Mouse (Mus musculus): ENCODE results near the gene Acsbg2. TPM values are rescaled to one million over a fixed set of nuclear protein-coding genes. Genes with fewer than 3 reads are reported as not detected.
"Not testable (repeated sequence)": the region's sequence is repeated elsewhere in the genome, so short reads cannot be mapped to it uniquely, and the experiment has no call there.

Gene Acsbg2
- polyA plus RNA-seq (2016; fragmentation: Nextera tagmentation; extraction: Ambion mirVana): not detected in 2 replicates

DNA sequence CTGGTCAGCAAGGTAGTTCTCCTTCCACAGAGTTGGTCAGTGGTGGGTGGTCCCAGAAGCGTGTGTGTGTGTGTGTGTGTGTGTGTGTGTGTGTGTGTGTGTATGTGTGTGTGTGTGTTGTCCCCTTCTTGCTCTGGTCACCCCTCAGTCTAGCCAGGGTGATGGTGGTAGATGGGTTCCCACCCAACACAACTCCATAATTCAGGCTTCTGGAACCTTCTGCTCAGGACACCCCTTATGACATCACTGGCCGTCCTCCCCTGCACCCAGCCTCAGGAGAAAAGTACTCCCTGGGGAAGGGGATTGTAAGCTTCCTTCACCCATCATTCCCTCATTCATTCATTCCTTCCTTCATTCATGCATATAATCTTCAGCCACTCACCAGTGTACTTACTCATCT is at the start of gene Acsbg2:
TSS of gene Acsbg2 (minus strand) at position 211 of the 400 bp plus-strand sequence.
- Histone ChIP-seq H3K9ac (replicated peaks) (no peak within 1 kb of the TSS), H3K36me3 (no peaks in the 10 kb centered on the region), H3K27me3 (no peaks in the 10 kb centered on the region; the same call in 1 of the 2 replicates), H3K4me3 (replicated peaks) (no peak within 1 kb of the TSS), H3K4me2 (no peak within 1 kb of the TSS), H3K9me3 (no peaks in the 10 kb centered on the region), H3K27ac (no peak within 1 kb of the TSS), H3K4me1 (replicated peaks) (no peaks in the 10 kb centered on the region)
- ATAC-seq (ENCODE audit: insufficient number of reproducible peaks, insufficient read depth, low FRiP score, low TSS enrichment, low read depth): no peak
- 62% methylated on average over 1 of the region's 2 CpGs for WGBS

DNA sequence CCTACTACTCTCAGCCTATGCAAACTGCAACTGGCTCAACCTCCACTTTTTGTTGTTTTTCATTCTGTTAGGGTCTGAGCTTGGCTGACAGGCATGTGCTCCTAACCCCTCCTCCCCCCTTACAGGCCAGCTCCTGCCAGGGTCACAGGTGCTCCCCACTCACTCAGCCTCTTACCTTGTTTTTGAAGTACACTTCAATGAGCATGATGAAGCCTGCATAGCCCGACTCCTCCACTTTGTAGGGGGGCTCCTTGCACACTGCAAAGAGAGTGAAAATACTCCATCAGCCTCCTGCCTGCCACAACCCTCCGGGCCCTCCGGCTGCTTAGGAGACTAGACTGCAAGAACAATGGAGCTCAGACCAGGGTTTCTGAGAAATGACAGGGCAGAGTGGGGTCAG is 45.5 kb upstream of the Acsbg2 start:
- H3K36me3 ChIP-seq: peaks cover 96% of the 10 kb centered on the region
- no peak for ATAC-seq (ENCODE audit: insufficient number of reproducible peaks, insufficient read depth, low FRiP score, low TSS enrichment, low read depth)
- no peak overlapping the region for H3K9ac ChIP-seq (replicated peaks)
- no peak overlapping the region for H3K4me2 ChIP-seq
- no peak overlapping the region for H3K27ac ChIP-seq
- no peak overlapping the region for H3K4me3 ChIP-seq (replicated peaks)
- no peaks in the 10 kb centered on the region for H3K27me3 ChIP-seq
- H3K4me1 ChIP-seq (replicated peaks): no peaks in the 10 kb centered on the region
- no peaks in the 10 kb centered on the region for H3K9me3 ChIP-seq
- 92% methylated on average over 3 of the region's 3 CpGs for WGBS

DNA sequence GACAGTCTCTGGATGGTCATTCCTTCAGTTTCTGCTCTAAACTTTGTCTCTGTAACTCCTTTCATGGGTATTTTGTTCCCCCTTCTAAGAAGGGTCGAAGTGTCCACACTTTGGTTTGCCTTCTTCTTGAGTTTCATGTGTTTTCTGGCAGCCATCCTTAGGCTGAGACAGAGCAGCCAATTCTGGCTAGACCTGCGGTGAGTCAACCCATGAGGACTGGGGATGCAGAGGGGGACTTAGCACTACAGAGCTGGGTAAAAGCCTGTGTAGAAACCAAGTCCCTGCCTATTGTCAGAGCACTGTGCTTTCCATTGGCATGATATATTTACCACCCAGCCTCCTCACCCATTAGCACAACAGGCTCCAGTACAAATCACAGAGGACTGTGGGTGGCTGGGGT is 42.9 kb upstream of the Acsbg2 start:
- no peak for ATAC-seq (ENCODE audit: insufficient number of reproducible peaks, insufficient read depth, low FRiP score, low TSS enrichment, low read depth)
- H3K36me3 ChIP-seq: peaks cover 98% of the 10 kb centered on the region
- H3K4me3 ChIP-seq (replicated peaks): no peak overlapping the region
- no peak overlapping the region for H3K4me2 ChIP-seq
- no peaks in the 10 kb centered on the region for H3K27me3 ChIP-seq
- H3K4me1 ChIP-seq (replicated peaks): no peaks in the 10 kb centered on the region
- H3K9ac ChIP-seq (replicated peaks): no peak overlapping the region
- no peaks in the 10 kb centered on the region for H3K9me3 ChIP-seq
- no peak overlapping the region for H3K27ac ChIP-seq
- 96% methylated on average over 2 of the region's 2 CpGs for WGBS

DNA sequence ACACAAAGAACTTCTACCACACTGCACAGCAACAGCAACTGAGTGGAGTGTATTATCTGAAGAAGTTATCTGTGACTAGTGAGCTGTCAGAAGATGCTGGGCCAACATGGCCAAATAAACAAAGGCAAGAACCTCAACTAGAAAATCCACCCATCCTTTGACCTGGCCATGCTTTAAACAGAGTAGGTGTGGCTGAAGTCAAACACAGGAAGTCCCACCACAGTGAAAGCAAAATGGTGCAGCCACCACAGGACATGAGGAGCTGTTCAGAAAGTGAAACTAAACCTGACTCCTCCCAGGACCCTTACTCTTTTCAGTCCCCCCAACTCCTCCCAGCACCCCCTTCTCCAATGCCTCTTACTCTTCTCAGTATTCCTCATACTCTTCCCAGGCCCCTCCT is 39.2 kb upstream of the Acsbg2 start:
- H3K9ac ChIP-seq (replicated peaks): no peak overlapping the region
- ATAC-seq (ENCODE audit: insufficient number of reproducible peaks, insufficient read depth, low FRiP score, low TSS enrichment, low read depth): no peak
- no peaks in the 10 kb centered on the region for H3K4me1 ChIP-seq (replicated peaks)
- H3K36me3 ChIP-seq: peaks cover 98% of the 10 kb centered on the region
- H3K4me2 ChIP-seq: no peak overlapping the region
- H3K27ac ChIP-seq: no peak overlapping the region
- H3K27me3 ChIP-seq: no peaks in the 10 kb centered on the region
- no peak overlapping the region for H3K4me3 ChIP-seq (replicated peaks)
- no peaks in the 10 kb centered on the region for H3K9me3 ChIP-seq

DNA sequence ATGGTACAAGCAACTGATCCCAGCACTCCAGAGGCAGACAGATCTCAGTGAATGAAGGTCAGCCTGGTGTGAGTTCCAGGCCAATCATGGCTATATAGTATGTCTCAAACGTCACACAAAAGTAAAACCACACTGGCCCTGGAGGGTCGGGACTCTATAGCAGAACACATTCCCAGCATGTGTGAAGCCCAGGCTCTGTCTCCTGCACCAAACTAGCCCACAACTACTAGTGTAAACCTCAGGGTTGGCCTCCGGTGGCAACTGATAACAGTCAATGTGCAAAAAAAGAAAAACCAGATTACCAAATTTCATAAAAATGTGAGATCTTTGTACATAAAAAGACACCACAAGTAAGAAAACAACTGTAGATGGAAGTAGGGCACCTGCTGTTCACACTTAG is 38.8 kb upstream of the Acsbg2 start:
- Histone ChIP-seq H3K36me3 (peaks cover 98% of the 10 kb centered on the region), H3K4me1 (replicated peaks) (no peaks in the 10 kb centered on the region)
- WGBS: 90% methylated on average over 3 of the region's 3 CpGs

DNA sequence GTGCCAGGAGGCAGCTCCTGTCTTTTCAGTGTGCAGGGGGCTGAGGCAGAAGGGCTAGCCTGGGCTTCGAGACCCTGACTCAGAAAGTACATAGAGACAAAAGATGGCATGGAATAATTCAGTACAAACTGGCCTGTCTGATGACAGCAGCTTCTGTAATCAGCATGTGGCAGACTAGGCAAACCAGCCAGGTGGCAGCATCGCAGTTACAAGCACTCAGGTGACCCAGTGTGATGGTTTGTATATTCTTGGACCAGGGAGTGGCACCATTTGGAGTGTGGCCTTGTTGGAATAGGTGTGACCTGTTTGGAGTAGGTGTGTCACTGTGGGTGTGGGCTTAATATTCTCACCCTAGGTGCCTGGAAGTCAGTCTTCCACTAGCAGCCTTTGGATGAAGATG is 35.5 kb upstream of the Acsbg2 start:
- not testable (repeated sequence) for H3K4me1 ChIP-seq (replicated peaks); H3K27ac ChIP-seq; H3K27me3 ChIP-seq; H3K9me3 ChIP-seq; H3K4me3 ChIP-seq (replicated peaks); H3K9ac ChIP-seq (replicated peaks); H3K4me2 ChIP-seq; ATAC-seq (ENCODE audit: insufficient number of reproducible peaks, insufficient read depth, low FRiP score, low TSS enrichment, low read depth)
- peaks cover 100% of the 10 kb centered on the region for H3K36me3 ChIP-seq
- WGBS: 94% methylated on average over 2 of the region's 2 CpGs

More for the DNA sequence above, 38.8 kb upstream of the Acsbg2 start:
- H3K9ac ChIP-seq (replicated peaks): no peak overlapping the region
- H3K27ac ChIP-seq: no peak overlapping the region
- H3K4me2 ChIP-seq: no peak overlapping the region
- no peaks in the 10 kb centered on the region for H3K27me3 ChIP-seq
- no peaks in the 10 kb centered on the region for H3K9me3 ChIP-seq
- H3K4me3 ChIP-seq (replicated peaks): no peak overlapping the region
- ATAC-seq (ENCODE audit: insufficient number of reproducible peaks, insufficient read depth, low FRiP score, low TSS enrichment, low read depth): no peak

DNA sequence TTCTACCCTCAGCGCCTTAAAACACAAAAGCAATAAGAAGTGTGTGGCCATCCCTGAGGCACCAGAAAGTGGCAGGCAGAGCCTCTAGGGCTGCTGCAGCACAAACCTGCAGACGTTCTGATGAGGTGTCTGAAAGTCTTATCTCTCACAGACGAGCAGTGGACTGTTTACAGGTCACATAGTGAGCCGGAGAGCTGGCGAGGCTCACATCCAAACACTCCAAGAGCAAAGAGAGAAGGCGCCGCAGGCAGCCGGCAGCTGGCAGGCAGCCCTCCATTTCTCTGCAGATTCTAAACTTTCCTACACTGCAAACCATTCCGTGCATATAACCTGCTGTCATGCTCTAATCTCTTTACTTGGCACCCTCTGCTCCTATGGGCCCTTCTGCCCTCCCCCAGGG is 33.6 kb upstream of the Acsbg2 start:
- no peaks in the 10 kb centered on the region for H3K4me1 ChIP-seq (replicated peaks)
- no peak overlapping the region for H3K4me2 ChIP-seq
- WGBS: 83% methylated on average over 9 of the region's 9 CpGs
- no peak for ATAC-seq (ENCODE audit: insufficient number of reproducible peaks, insufficient read depth, low FRiP score, low TSS enrichment, low read depth)
- H3K9ac ChIP-seq (replicated peaks): no peak overlapping the region
- H3K4me3 ChIP-seq (replicated peaks): no peak overlapping the region
- no peaks in the 10 kb centered on the region for H3K9me3 ChIP-seq
- H3K27ac ChIP-seq: no peak overlapping the region
- H3K27me3 ChIP-seq: no peaks in the 10 kb centered on the region
- H3K36me3 ChIP-seq: peaks cover 99% of the 10 kb centered on the region

DNA sequence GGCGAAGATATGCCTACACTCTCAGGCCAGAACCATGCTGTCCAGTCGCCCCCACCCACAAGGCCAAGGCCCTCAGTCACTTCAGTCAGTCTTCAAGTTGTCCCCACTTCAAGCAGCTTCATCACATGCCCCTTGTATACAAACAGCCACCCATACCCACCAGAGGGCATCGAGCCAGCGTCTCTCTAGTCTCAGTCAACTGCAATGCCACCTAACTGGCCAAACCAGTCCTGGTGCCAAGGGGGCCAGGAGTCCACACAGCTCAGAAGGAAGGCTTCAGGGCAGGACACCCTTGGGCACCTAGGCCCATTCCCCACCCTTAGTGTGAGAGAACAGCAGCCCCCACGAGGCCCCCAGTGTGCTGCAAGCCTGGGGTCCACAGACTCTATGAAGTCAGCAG is 32.8 kb upstream of the Acsbg2 start:
- no peaks in the 10 kb centered on the region for H3K4me1 ChIP-seq (replicated peaks)
- no peak for ATAC-seq (ENCODE audit: insufficient number of reproducible peaks, insufficient read depth, low FRiP score, low TSS enrichment, low read depth)
- H3K4me2 ChIP-seq: no peak overlapping the region
- 91% methylated on average over 5 of the region's 5 CpGs for WGBS
- H3K27me3 ChIP-seq: no peaks in the 10 kb centered on the region
- H3K36me3 ChIP-seq: peaks cover 99% of the 10 kb centered on the region
- no peak overlapping the region for H3K4me3 ChIP-seq (replicated peaks)
- no peaks in the 10 kb centered on the region for H3K9me3 ChIP-seq
- H3K9ac ChIP-seq (replicated peaks): no peak overlapping the region
- no peak overlapping the region for H3K27ac ChIP-seq

DNA sequence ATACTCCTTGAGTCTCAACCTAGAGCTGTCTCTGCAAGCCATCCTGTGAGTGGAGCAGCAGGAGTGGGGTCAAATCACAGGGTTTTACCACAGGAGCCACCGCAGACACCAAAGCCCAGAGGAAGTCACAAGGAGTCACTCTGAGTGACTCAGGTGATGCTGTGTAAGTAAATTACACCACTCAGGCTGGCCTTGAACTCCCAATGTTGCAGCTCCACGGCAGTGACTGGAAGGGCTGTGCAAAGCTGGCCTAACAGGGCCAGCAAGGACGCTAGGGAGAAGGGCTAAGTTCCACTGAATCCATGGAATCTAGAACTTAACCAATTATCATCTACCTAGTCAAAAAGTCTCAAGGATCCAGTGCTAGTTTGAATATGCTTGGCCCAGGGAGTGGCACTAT is 31.9 kb upstream of the Acsbg2 start:
- no peak for ATAC-seq (ENCODE audit: insufficient number of reproducible peaks, insufficient read depth, low FRiP score, low TSS enrichment, low read depth)
- Histone ChIP-seq H3K27ac (no peak overlapping the region), H3K9ac (replicated peaks) (no peak overlapping the region), H3K4me2 (no peak overlapping the region), H3K9me3 (no peaks in the 10 kb centered on the region), H3K27me3 (no peaks in the 10 kb centered on the region), H3K4me1 (replicated peaks) (no peaks in the 10 kb centered on the region), H3K36me3 (peaks cover 99% of the 10 kb centered on the region), H3K4me3 (replicated peaks) (no peak overlapping the region)
- 90% methylated on average over 3 of the region's 3 CpGs for WGBS

DNA sequence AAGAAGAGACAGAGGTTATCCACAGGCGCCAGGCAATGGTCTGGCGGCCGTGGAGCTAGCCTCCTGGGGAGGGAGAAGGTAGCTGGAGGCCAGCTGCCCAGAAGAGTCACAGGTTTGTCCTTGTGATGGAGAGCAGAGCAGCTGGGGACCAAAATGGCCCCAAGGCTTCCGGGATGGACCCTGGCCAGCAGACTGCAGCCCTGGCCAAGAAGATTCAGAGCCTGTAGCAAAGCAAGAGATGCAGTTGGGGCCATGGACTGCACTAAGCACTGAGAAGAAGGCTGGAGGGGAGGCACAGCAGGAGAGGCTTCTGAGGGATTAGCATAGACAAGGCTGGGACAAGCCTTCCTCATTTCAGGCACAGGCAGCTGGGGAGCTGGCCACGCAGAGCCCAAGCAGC is 28.5 kb upstream of the Acsbg2 start:
- H3K27me3 ChIP-seq: no peaks in the 10 kb centered on the region

DNA sequence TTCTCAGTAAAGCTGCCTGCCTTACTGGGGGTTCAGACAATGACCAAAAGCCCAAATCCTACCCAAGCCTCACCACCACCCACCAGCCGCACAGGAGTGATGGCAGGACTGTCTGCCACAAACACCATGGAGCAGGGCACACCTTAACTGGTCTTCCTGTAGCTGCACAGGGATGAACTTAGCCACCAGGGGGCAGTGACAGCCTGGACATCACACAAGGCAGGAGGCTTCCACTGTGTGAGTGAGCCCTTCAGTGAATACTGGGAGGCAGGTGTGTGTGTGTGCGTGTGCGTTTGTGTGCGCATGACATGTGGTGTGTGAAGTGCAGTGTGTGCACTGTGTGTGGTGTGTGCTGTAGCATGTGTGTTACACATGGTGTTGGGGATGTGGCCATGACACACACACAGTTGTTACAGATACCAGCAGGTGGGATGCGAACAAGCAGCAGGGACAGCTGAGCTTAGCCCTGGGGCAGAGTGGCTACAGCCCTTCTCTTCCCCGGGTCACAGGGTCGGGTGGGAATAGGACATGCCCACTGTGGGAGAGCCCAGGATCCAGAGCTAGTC is 23.5 kb upstream of the Acsbg2 start:
- Histone ChIP-seq H3K9ac (replicated peaks) (no peak overlapping the region), H3K4me3 (replicated peaks) (no peak overlapping the region), H3K9me3 (no peaks in the 10 kb centered on the region), H3K4me1 (replicated peaks) (no peaks in the 10 kb centered on the region), H3K27me3 (no peaks in the 10 kb centered on the region), H3K36me3 (peaks cover 100% of the 10 kb centered on the region), H3K27ac (no peak overlapping the region), H3K4me2 (no peak overlapping the region)
- no peak for ATAC-seq (ENCODE audit: insufficient number of reproducible peaks, insufficient read depth, low FRiP score, low TSS enrichment, low read depth)
- 89% methylated on average over 7 of the region's 7 CpGs for WGBS

More for the DNA sequence above, 28.5 kb upstream of the Acsbg2 start:
- 84% methylated on average over 5 of the region's 5 CpGs for WGBS
- Histone ChIP-seq H3K4me2 (no peak overlapping the region), H3K4me1 (replicated peaks) (no peaks in the 10 kb centered on the region), H3K36me3 (peaks cover 99% of the 10 kb centered on the region), H3K4me3 (replicated peaks) (no peak overlapping the region), H3K9ac (replicated peaks) (no peak overlapping the region), H3K27ac (no peak overlapping the region), H3K9me3 (no peaks in the 10 kb centered on the region)
- no peak for ATAC-seq (ENCODE audit: insufficient number of reproducible peaks, insufficient read depth, low FRiP score, low TSS enrichment, low read depth)

DNA sequence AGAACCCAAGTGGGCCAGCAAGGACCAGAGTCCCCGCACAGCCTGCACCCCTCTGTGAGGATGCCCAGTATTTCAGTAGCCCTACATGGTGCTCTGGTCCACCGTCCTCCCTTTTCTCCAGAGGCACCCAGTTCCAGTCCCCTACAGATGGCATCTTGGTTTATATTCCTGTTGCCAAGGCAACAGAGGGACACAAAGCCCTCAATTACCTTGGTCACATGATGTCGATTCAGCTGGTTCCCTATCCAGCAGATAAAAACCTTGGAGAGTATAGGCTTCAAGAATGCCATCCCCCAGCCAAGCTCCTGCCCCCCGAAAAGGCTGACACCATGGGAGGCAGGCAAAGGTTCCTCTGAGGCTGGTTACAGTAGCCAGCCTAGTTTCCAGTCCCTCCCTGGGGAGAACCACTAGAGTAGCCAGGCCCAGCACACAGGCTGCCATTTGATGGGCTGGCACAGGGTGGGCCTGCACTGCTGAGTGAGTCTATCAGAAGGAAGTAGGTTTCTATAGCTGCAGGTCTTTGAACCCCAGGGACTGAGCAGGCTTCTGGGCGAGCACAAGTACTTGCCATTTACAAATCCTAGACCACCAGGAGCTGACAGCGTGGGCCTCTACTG is 22.4 kb upstream of the Acsbg2 start:
- no peak overlapping the region for H3K4me2 ChIP-seq
- no peak overlapping the region for H3K4me3 ChIP-seq (replicated peaks)
- no peaks in the 10 kb centered on the region for H3K4me1 ChIP-seq (replicated peaks)
- H3K9ac ChIP-seq (replicated peaks): no peak overlapping the region; the same call in 1 of the 2 replicates
- no peak overlapping the region for H3K27ac ChIP-seq
- no peaks in the 10 kb centered on the region for H3K9me3 ChIP-seq
- peaks cover 100% of the 10 kb centered on the region for H3K36me3 ChIP-seq
- 91% methylated on average over 6 of the region's 6 CpGs for WGBS
- H3K27me3 ChIP-seq: no peaks in the 10 kb centered on the region
- ATAC-seq (ENCODE audit: insufficient number of reproducible peaks, insufficient read depth, low FRiP score, low TSS enrichment, low read depth): no peak

Data from limb, embryonic 12.5 days (tissue).